Mouse (Mus musculus) fat pad, adult 2 months (tissue): ENCODE measurements around the gene Tmem184a.
A peak's percentile ranks its signal among the peaks of the same experiment; 100 is the strongest.

Experiments used
- DNase-seq: peaks from one replicate; pipeline ENCODE4 v3.0.0-alpha.2; 2011; ENCODE audit warnings: low read depth, low spot score; ENCODE audit errors: extremely low read depth

The Tmem184a gene

GRCm38 (mm10) chr5:139793338-139794089 lies 26.2 kb downstream of the Tmem184a start:
- no peak for DNase-seq

GRCm38 (mm10) chr5:139792966-139793337 lies 26.8 kb downstream of the Tmem184a start:
- no peak for DNase-seq

- no peak for DNase-seq
Observed at GRCm38 (mm10) chr5:139792159-139792775, 27.4 kb downstream of the Tmem184a start.

GRCm38 (mm10) chr5:139791227-139792158 lies 28.2 kb downstream of the Tmem184a start, which contains the start of gene Mafk:
TSS of gene Mafk (plus strand) at chr5:139791513.
- DNase-seq, result no peak

- no peak for DNase-seq
Observed at GRCm38 (mm10) chr5:139789466-139789865, 30.3 kb downstream of the Tmem184a start.

- DNase-seq, result no peak
Observed at GRCm38 (mm10) chr5:139781406-139781805, 38.3 kb downstream of the Tmem184a start.

GRCm38 (mm10) chr5:139776966-139777365 lies 42.8 kb downstream of the Tmem184a start:
- DNase-seq, result no peak

GRCm38 (mm10) chr5:139775216-139775926 lies 44.3 kb downstream of the Tmem184a start, which contains the start of gene Ints1:
TSS of gene Ints1 (minus strand) at chr5:139775674.
- DNase-seq, result peak; percentile 57

- DNase-seq, result no peak
Observed at GRCm38 (mm10) chr5:139768216-139768615, 51.5 kb downstream of the Tmem184a start.

GRCm38 (mm10) chr5:139764296-139764695 lies 55.4 kb downstream of the Tmem184a start:
- DNase-seq, result no peak

- DNase-seq, result no peak
Observed at GRCm38 (mm10) chr5:139758096-139758495, 61.6 kb downstream of the Tmem184a start.

GRCm38 (mm10) chr5:139756586-139756985 lies 63.1 kb downstream of the Tmem184a start:
- no peak for DNase-seq

GRCm38 (mm10) chr5:139756135-139756534 lies 63.6 kb downstream of the Tmem184a start:
- no peak for DNase-seq

- DNase-seq, result no peak
Observed at GRCm38 (mm10) chr5:139754753-139755152, 65.0 kb downstream of the Tmem184a start.
